Mouse (Mus musculus): ENCODE data around the gene Clba1. TPM values are rescaled to one million over a fixed set of nuclear protein-coding genes. Genes with fewer than 3 reads are reported as not detected.

Gene Clba1
- polyA plus RNA-seq, 1 experiment from 2014 or later = 4.3 TPM

DNA sequence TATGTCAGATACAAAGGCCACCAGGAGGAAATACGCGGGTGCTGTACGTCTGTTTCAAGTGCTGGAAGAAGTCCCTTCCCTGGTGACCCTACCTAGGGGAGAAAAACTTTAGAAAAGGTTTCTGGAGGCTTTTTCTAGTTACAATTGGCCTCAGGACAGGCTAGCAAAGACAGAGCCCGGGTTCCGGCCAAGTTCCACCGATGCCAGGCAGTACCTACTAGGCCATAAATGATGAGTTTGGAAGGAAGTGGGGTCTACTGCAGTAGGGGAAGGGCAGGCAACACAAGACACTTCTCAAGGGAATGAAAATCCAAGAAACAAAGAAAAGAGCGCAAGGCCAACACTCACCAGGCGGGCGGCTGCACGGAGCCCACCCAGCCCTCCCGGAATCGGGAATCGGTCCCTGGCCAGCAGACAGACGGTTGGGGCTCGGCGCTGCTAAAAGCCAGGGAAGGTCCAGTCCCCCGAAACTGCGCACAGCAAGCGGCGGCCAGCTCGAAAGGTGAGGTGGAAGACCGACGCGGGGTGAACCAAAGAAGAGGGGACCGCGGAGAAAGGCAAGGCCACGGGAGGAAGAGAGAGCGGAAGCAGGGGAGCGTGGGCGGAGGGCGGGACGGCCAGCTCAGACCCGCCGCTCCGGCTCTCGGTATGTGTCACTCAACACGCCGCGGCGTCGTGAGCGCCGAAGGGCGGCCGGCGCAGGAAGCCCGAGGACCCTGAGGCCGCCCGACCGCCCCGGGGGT is 19.9 kb downstream of the Clba1 start:
- ATAC-seq (ENCODE audit: insufficient read depth) = peak; percentile 87
- H3K4me2 ChIP-seq = peak overlapping the region; percentile 90
- TF ChIP-seq CTCF (IDR thresholded peaks at IDR 0.05; ENCODE audit: low read depth) = no peak
- H3K9me3 ChIP-seq (ENCODE audit: low read depth, low read length) = no peaks in the 10 kb centered on the region
- H3K4me1 ChIP-seq (ENCODE audit: insufficient read depth) = peaks cover 17% of the 10 kb centered on the region
- under 1% methylated on average over 51 of the region's 51 CpGs for whole genome bisulfite sequencing
- peak overlapping the region; percentile 98 for H3K9ac ChIP-seq
- peak overlapping the region; percentile 89 for H3K4me3 ChIP-seq (ENCODE audit: low read depth, low read length)
- no peaks in the 10 kb centered on the region for H3K27me3 ChIP-seq (ENCODE audit: insufficient read depth, low read length)
- peak; percentile 15 for DNase-seq
- peaks cover 49% of the 10 kb centered on the region for H3K36me3 ChIP-seq (ENCODE audit: insufficient read depth)
- peak overlapping the region; percentile 93 for H3K27ac ChIP-seq (ENCODE audit: low read depth)

DNA sequence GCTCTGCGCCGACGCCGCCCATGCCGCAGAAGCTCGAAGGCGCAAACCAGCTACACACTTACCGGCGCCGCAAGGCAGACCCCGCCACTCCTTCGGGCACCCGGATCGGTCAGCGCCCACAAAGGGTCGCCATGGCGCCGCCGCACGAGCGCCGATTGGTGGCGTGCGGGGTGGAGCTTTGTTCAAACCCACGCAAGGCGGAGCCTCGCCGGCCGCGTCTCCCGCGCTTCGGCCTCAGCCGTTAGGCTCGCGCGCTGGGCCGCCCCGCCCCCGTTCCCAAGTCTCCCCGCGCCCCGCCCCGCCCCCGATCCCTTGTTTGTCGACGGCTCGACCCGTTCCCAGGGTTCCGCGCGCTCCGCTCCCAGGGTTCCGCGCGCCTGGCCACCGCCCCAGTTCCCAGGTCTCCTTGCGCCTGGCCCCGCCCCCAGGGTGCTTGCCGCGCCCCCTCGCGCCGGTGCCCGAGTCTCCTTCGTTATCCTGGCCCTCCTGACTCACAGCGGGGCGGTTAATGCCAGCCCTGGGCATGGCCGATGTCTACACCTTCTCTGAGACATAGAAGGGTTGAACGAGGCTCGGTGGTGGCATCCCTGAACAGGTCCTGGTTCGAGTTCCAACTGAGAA is 20.6 kb downstream of the Clba1 start, which contains the start of gene Cdca4:
Gene Cdca4, minus strand, starts transcription at position 180 of the 621 bp plus-strand sequence.
- peak; percentile 13; the same call in 1 of the 2 replicates for TF ChIP-seq CTCF (IDR thresholded peaks at IDR 0.05; ENCODE audit: low read depth)
- no peaks in the 10 kb centered on the region for H3K9me3 ChIP-seq (ENCODE audit: low read depth, low read length)
- H3K4me2 ChIP-seq = peak within 1 kb of the TSS; percentile 90
- H3K36me3 ChIP-seq (ENCODE audit: insufficient read depth) = peaks cover 43% of the 10 kb centered on the region
- peak; percentile 98 for DNase-seq
- no peaks in the 10 kb centered on the region for H3K27me3 ChIP-seq (ENCODE audit: insufficient read depth, low read length)
- under 1% methylated on average over 66 of the region's 72 CpGs for WGBS
- H3K4me3 ChIP-seq (ENCODE audit: low read depth, low read length) = peak within 1 kb of the TSS; percentile 89
- H3K4me1 ChIP-seq (ENCODE audit: insufficient read depth) = peaks cover 17% of the 10 kb centered on the region
- H3K9ac ChIP-seq = peak within 1 kb of the TSS; percentile 98
- peak; percentile 98 for ATAC-seq (ENCODE audit: insufficient read depth)
- H3K27ac ChIP-seq (ENCODE audit: low read depth) = peak within 1 kb of the TSS; percentile 93

DNA sequence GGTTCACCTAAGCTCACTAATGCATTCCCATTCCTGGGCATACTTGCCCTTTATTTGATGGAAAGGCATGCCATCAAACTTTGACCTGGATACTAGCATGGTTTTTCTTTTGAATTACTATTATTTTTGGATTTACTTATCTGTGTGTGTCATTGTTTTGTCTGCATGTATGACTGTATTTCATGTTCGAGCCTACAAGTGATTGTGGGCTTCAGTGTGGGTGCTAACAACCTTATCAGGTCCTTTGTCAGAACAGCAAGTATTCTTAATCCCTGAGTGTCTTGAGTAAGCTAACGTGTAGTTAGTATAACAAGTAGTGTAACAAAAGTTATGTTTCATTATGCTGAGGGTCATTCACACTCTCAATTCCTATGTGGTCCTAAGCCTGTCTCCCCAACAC is 21.4 kb downstream of the Clba1 start:
- TF ChIP-seq CTCF (IDR thresholded peaks at IDR 0.05; ENCODE audit: low read depth) = no peak
- ATAC-seq (ENCODE audit: insufficient read depth) = no peak
- H3K9me3 ChIP-seq (ENCODE audit: low read depth, low read length) = no peaks in the 10 kb centered on the region
- no peak for DNase-seq
- H3K4me3 ChIP-seq (ENCODE audit: low read depth, low read length) = peak overlapping the region; percentile 89
- WGBS = 13% methylated on average over 2 of the region's 2 CpGs
- peak overlapping the region; percentile 81 for H3K4me2 ChIP-seq
- H3K27ac ChIP-seq (ENCODE audit: low read depth) = no peak overlapping the region
- H3K9ac ChIP-seq = peak overlapping the region; percentile 98
- peaks cover 17% of the 10 kb centered on the region for H3K4me1 ChIP-seq (ENCODE audit: insufficient read depth)
- peaks cover 36% of the 10 kb centered on the region for H3K36me3 ChIP-seq (ENCODE audit: insufficient read depth)
- no peaks in the 10 kb centered on the region for H3K27me3 ChIP-seq (ENCODE audit: insufficient read depth, low read length)

DNA sequence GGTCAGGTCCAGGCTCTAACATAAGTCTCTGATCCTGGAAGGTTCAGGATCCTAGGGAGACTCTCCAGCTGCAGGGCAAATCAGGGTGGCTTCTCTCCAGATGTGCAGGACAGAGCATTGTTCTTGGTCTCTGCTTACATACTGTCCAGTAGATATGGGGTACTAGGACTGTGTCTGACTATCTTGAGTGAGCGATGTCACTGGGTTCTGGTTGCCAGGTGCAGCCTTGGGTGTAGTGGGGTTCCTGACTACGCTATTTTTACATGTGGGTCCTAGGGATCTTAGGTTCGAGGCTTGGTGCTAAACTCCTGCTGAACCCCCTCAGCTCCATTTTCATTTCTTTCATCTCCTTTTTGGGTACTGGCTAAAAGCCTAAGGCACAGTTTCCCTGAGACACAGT is 21.8 kb downstream of the Clba1 start:
- no peak overlapping the region for H3K27ac ChIP-seq (ENCODE audit: low read depth)
- peaks cover 17% of the 10 kb centered on the region for H3K4me1 ChIP-seq (ENCODE audit: insufficient read depth)
- WGBS = 80% methylated on average over 3 of the region's 3 CpGs
- peak overlapping the region; percentile 81 for H3K4me2 ChIP-seq
- DNase-seq (no peak), ATAC-seq (ENCODE audit: insufficient read depth) (no peak)
- H3K9ac ChIP-seq = peak overlapping the region; percentile 98
- peak overlapping the region; percentile 89 for H3K4me3 ChIP-seq (ENCODE audit: low read depth, low read length)
- peaks cover 34% of the 10 kb centered on the region for H3K36me3 ChIP-seq (ENCODE audit: insufficient read depth)
- no peaks in the 10 kb centered on the region for H3K9me3 ChIP-seq (ENCODE audit: low read depth, low read length)
- TF ChIP-seq CTCF (IDR thresholded peaks at IDR 0.05; ENCODE audit: low read depth) = no peak
- no peaks in the 10 kb centered on the region for H3K27me3 ChIP-seq (ENCODE audit: insufficient read depth, low read length)

GRCm38 (mm10) chr12:112832411-112832810 is 23.7 kb downstream of the Clba1 start:
- H3K4me3 ChIP-seq (ENCODE audit: low read depth, low read length) = no peak overlapping the region
- WGBS = 88% methylated on average over 5 of the region's 5 CpGs
- ATAC-seq (ENCODE audit: insufficient read depth) (no peak), DNase-seq (no peak)
- no peak for TF ChIP-seq CTCF (IDR thresholded peaks at IDR 0.05; ENCODE audit: low read depth)
- H3K27me3 ChIP-seq (ENCODE audit: insufficient read depth, low read length) = no peaks in the 10 kb centered on the region
- no peak overlapping the region for H3K4me2 ChIP-seq
- H3K4me1 ChIP-seq (ENCODE audit: insufficient read depth) = peaks cover 10% of the 10 kb centered on the region
- peaks cover 15% of the 10 kb centered on the region for H3K36me3 ChIP-seq (ENCODE audit: insufficient read depth)
- no peak overlapping the region for H3K9ac ChIP-seq
- H3K27ac ChIP-seq (ENCODE audit: low read depth) = no peak overlapping the region
- no peaks in the 10 kb centered on the region for H3K9me3 ChIP-seq (ENCODE audit: low read depth, low read length)

DNA sequence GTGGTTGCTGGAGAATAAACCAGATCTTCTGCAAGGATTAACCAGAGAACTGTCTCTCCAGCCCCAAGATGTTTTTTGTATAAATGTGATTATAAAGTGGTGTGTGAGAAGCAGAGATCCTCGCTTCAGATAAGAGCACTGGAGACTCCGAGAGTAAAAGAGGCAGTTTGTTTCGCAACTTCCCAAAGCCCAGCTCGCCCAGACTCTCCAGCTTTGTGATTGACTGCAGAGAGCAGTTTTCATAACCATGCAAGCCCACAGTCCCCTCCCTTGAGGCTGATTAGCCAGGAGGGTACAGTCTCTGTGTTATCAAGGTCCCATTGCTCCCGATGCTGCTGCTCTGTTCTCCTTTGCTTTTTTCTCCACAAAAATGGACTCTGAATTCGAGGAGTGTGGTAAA is 24.8 kb downstream of the Clba1 start:
- H3K4me1 ChIP-seq (ENCODE audit: insufficient read depth) = peaks cover 6% of the 10 kb centered on the region; the same call in 1 of the 2 replicates
- H3K9ac ChIP-seq = no peak overlapping the region
- ATAC-seq (ENCODE audit: insufficient read depth) = no peak
- H3K4me3 ChIP-seq (ENCODE audit: low read depth, low read length) = no peak overlapping the region
- no peak for TF ChIP-seq CTCF (IDR thresholded peaks at IDR 0.05; ENCODE audit: low read depth)
- no peaks in the 10 kb centered on the region for H3K27me3 ChIP-seq (ENCODE audit: insufficient read depth, low read length)
- H3K27ac ChIP-seq (ENCODE audit: low read depth) = no peak overlapping the region
- peak; percentile 24 for DNase-seq
- WGBS = 58% methylated on average over 6 of the region's 6 CpGs
- H3K9me3 ChIP-seq (ENCODE audit: low read depth, low read length) = no peaks in the 10 kb centered on the region
- no peak overlapping the region for H3K4me2 ChIP-seq
- H3K36me3 ChIP-seq (ENCODE audit: insufficient read depth) = 0 out of 2 replicates have a peak, but pooled peaks cover 8% of the 10 kb centered on the region

DNA sequence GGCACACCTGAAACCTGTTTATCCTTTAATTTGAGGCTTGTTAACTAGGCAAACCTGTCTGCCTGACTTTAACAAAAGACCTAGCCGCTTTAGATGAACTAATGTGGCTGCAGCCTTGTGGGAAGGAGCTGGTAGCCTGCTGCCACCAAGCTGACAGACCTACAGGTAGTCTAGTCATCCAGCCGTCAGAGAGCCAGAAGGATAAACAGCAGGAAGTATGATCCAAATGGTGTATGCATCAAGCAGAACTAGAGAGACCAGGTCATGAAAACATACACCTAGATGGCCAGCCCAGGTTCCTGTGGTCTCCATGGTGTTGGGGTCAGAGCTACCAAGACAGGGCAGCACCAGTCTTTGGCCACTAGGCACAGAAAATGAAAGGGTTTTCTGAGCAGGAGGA is 26.3 kb downstream of the Clba1 start:
- DNase-seq = no peak
- no peaks in the 10 kb centered on the region for H3K9me3 ChIP-seq (ENCODE audit: low read depth, low read length)
- H3K9ac ChIP-seq = no peak overlapping the region
- H3K4me2 ChIP-seq = no peak overlapping the region
- no peak for TF ChIP-seq CTCF (IDR thresholded peaks at IDR 0.05; ENCODE audit: low read depth)
- H3K27me3 ChIP-seq (ENCODE audit: insufficient read depth, low read length) = no peaks in the 10 kb centered on the region
- peaks cover 6% of the 10 kb centered on the region; the same call in 1 of the 2 replicates for H3K4me1 ChIP-seq (ENCODE audit: insufficient read depth)
- no peak for ATAC-seq (ENCODE audit: insufficient read depth)
- H3K36me3 ChIP-seq (ENCODE audit: insufficient read depth) = 0 out of 2 replicates have a peak, but pooled peaks cover 8% of the 10 kb centered on the region
- no peak overlapping the region for H3K27ac ChIP-seq (ENCODE audit: low read depth)
- no peak overlapping the region for H3K4me3 ChIP-seq (ENCODE audit: low read depth, low read length)
- 57% methylated on average over 2 of the region's 2 CpGs for WGBS

Measured in lung, embryonic 14.5 days (tissue).